Mouse (Mus musculus) G1E-ER4 (cell line): ENCODE data around the gene Mpnd. TPM values are rescaled to one million over a fixed set of nuclear protein-coding genes. Genes with fewer than 3 reads are reported as not detected.

Source experiments
- GATA1 ChIP-seq: IDR thresholded peaks from one replicate; pipeline ENCODE4 v1.8.0; 2012; ENCODE audit warnings: low read length, inconsistent platforms
- polyA plus RNA-seq: library from polyadenylated mRNA; stranded (reverse); fragments of >175 nt; gene quantifications from 2 replicates; pipeline ENCODE4 v1.2.3, GENCODE M21; 2012

Gene Mpnd
- polyA plus RNA-seq: 30.8 and 37.9 TPM in 2 replicates

- TF ChIP-seq GATA1: no peak
Measured at GRCm38 (mm10) chr17:56005415-56006061, at the start of gene Mpnd, which contains the start of gene Stap2. Gene Mpnd, plus strand, starts transcription at chr17:56005711. Gene Stap2, minus strand, starts transcription at chr17:56005584.

GRCm38 (mm10) chr17:55956129-55956528 is 49.4 kb upstream of the Mpnd start:
- no peak for TF ChIP-seq GATA1

- TF ChIP-seq GATA1: no peak
Measured at GRCm38 (mm10) chr17:55956591-55956990, 48.9 kb upstream of the Mpnd start.

GRCm38 (mm10) chr17:55957168-55957567 is 48.3 kb upstream of the Mpnd start:
- TF ChIP-seq GATA1: no peak

GRCm38 (mm10) chr17:55957726-55958583 is 47.6 kb upstream of the Mpnd start:
- no peak for TF ChIP-seq GATA1

- no peak for TF ChIP-seq GATA1
Measured at GRCm38 (mm10) chr17:55958584-55958886, 47.0 kb upstream of the Mpnd start.

- no peak for TF ChIP-seq GATA1
Measured at GRCm38 (mm10) chr17:55958918-55959728, 46.4 kb upstream of the Mpnd start, which contains the start of gene Yju2. Gene Yju2, plus strand, starts transcription at chr17:55959099.

- no peak for TF ChIP-seq GATA1
Measured at GRCm38 (mm10) chr17:55959946-55960740, 45.4 kb upstream of the Mpnd start.

GRCm38 (mm10) chr17:55960791-55961190 is 44.7 kb upstream of the Mpnd start:
- TF ChIP-seq GATA1: no peak

GRCm38 (mm10) chr17:55961631-55962030 is 43.9 kb upstream of the Mpnd start:
- no peak for TF ChIP-seq GATA1

GRCm38 (mm10) chr17:55963171-55963570 is 42.3 kb upstream of the Mpnd start:
- no peak for TF ChIP-seq GATA1

- no peak for TF ChIP-seq GATA1
Measured at GRCm38 (mm10) chr17:55964496-55964895, 41.0 kb upstream of the Mpnd start.

- no peak for TF ChIP-seq GATA1
Measured at GRCm38 (mm10) chr17:55964996-55965395, 40.5 kb upstream of the Mpnd start.

- TF ChIP-seq GATA1: no peak
Measured at GRCm38 (mm10) chr17:55967186-55967585, 38.3 kb upstream of the Mpnd start.

- no peak for TF ChIP-seq GATA1
Measured at GRCm38 (mm10) chr17:55968210-55968609, 37.3 kb upstream of the Mpnd start.
